Comparison of ENCODE assay signal across 8 mouse cellular contexts in genomic region chr7:92876538-92876937, GRCm38 (mm10). TPM values are rescaled to one million over a fixed set of nuclear protein-coding genes. Genes with fewer than 3 reads are reported as not detected.
DNase-seq lines count a peak whose midpoint lies in the region; ATAC-seq and TF ChIP-seq lines count a peak whose summit lies in the region.

No protein-coding gene starts in this region.

- H3K27ac ChIP-seq in MEL (ENCODE audit: control insufficient read depth, low read depth, low read length), result peak overlapping the region; percentile 81
- H3K27ac ChIP-seq in heart, postnatal 0 days (ENCODE audit: low read depth), result peak overlapping the region; percentile 57
- H3K27ac ChIP-seq in liver, postnatal 0 days (ENCODE audit: low read depth), result peak overlapping the region; percentile 23; the same call in 1 of the 2 replicates

- peak overlapping the region; percentile 77 to 93 for H3K4me3 ChIP-seq in MEL (ENCODE audit: control insufficient read depth in 1 of 2, insufficient read depth in 1 of 2, low read depth in 2 of 2, low read length in 2 of 2)
- peak overlapping the region; percentile 70 for H3K4me3 ChIP-seq in heart, postnatal 0 days (ENCODE audit: low read depth, low read length)
- H3K4me3 ChIP-seq in liver, postnatal 0 days (ENCODE audit: low read depth, low read length), result peak overlapping the region; percentile 63

- H3K27me3 ChIP-seq in MEL (ENCODE audit: control insufficient read depth in 1 of 2, insufficient read depth in 2 of 2, low read length in 2 of 2), result no peaks in the 10 kb centered on the region
- no peaks in the 10 kb centered on the region for H3K27me3 ChIP-seq in heart, postnatal 0 days (ENCODE audit: control insufficient read depth, insufficient read depth, low read length)
- H3K27me3 ChIP-seq in liver, postnatal 0 days (ENCODE audit: insufficient read depth, low read length), result no peaks in the 10 kb centered on the region

- H3K9me3 ChIP-seq in MEL (replicated peaks; ENCODE audit: insufficient read depth, low read length), result no peaks in the 10 kb centered on the region
- H3K9me3 ChIP-seq in heart, postnatal 0 days (replicated peaks; ENCODE audit: control insufficient read depth, low read length), result no peaks in the 10 kb centered on the region
- H3K9me3 ChIP-seq in liver, postnatal 0 days (ENCODE audit: low read length), result no peaks in the 10 kb centered on the region

- DNase-seq in CD4-positive, CD25-positive, alpha-beta regulatory T cell, adult 2 months (ENCODE audit: low read depth, low spot score), result peak; percentile 12
- DNase-seq in MEL (ENCODE audit: low read depth, low spot score), result peak; percentile 80
- DNase-seq in heart, postnatal 0 days (ENCODE audit: low spot score), result peak; percentile 9
- no peak for DNase-seq in liver, postnatal 0 days
- DNase-seq in urinary bladder, postnatal 36 days (ENCODE audit: low spot score in 2 of 2), result no peak
- no peak for DNase-seq in gastrocnemius, postnatal 10 days

- TF ChIP-seq POLR2A in MEL (IDR thresholded peaks at IDR 0.05; ENCODE audit: control insufficient read depth in 1 of 2, insufficient read depth in 1 of 2, low read depth in 1 of 2, low read length in 2 of 2, poor library complexity in 1 of 2), result peak in 1 of 2 experiments; percentile 54; a peak in 1 of 4 replicates

- no peak for TF ChIP-seq CTCF in MEL (IDR thresholded peaks at IDR 0.05 in 2 of 3, conservative IDR thresholded peaks at IDR 0.05 in 1 of 3; ENCODE audit: control insufficient read depth in 1 of 3, insufficient read depth in 1 of 3, low read depth in 2 of 3, low read length in 3 of 3, poor library complexity in 1 of 3, severe bottlenecking in 1 of 3)
- TF ChIP-seq CTCF in heart, postnatal 0 days (IDR thresholded peaks at IDR 0.05; ENCODE audit: low read depth), result no peak
- no peak for TF ChIP-seq CTCF in liver, postnatal 0 days (IDR thresholded peaks at IDR 0.05; ENCODE audit: low read depth)

- peak in 1 of 2 experiments; percentile 54; a peak in 1 of 4 replicates for TF ChIP-seq EP300 in MEL (IDR thresholded peaks at IDR 0.05; ENCODE audit: low read depth in 1 of 2, low read length in 2 of 2)
- no peak for TF ChIP-seq EP300 in heart, postnatal 0 days (IDR thresholded peaks at IDR 0.05; ENCODE audit: low read depth)
- no peak for TF ChIP-seq EP300 in liver, postnatal 0 days (IDR thresholded peaks at IDR 0.05; ENCODE audit: low read depth)

- peak overlapping the region; percentile 84 for H3K9ac ChIP-seq in MEL (ENCODE audit: control insufficient read depth, low read depth, low read length, poor library complexity, severe bottlenecking)
- H3K9ac ChIP-seq in heart, postnatal 0 days (replicated peaks; ENCODE audit: low read depth, low read length), result 0 out of 2 replicates have a peak overlapping the region, but pooled peaks have one; percentile 30
- H3K9ac ChIP-seq in liver, postnatal 0 days (replicated peaks), result peak overlapping the region; percentile 50

- peak overlapping the region; percentile 82 for H3K4me2 ChIP-seq in heart, postnatal 0 days (ENCODE audit: low read depth, low read length)
- H3K4me2 ChIP-seq in liver, postnatal 0 days (ENCODE audit: low read depth, low read length), result peak overlapping the region; percentile 73

- H3K36me3 ChIP-seq in MEL (ENCODE audit: control insufficient read depth in 1 of 2, insufficient read depth in 2 of 2, low read length in 2 of 2), result peaks cover 0 to 29% of the 10 kb centered on the region in 2 experiments; a peak in 2 of 4 replicates
- H3K36me3 ChIP-seq in heart, postnatal 0 days (replicated peaks; ENCODE audit: control insufficient read depth, insufficient read depth, low read length), result no peaks in the 10 kb centered on the region
- H3K36me3 ChIP-seq in liver, postnatal 0 days (replicated peaks; ENCODE audit: insufficient read depth, low read length), result no peaks in the 10 kb centered on the region; the same call in 1 of the 2 replicates

- 55% methylated on average over 7 of the region's 7 CpGs for WGBS in heart, postnatal 0 days
- WGBS in liver, postnatal 0 days (ENCODE audit: insufficient replicate concordance), result 26% methylated on average over 7 of the region's 7 CpGs

- peaks cover 2 to 14% of the 10 kb centered on the region in 2 experiments for H3K4me1 ChIP-seq in MEL (ENCODE audit: control insufficient read depth in 1 of 2, insufficient read depth in 2 of 2, low read length in 2 of 2)
- 0 out of 2 replicates have a peak, but pooled peaks cover 14% of the 10 kb centered on the region for H3K4me1 ChIP-seq in heart, postnatal 0 days (ENCODE audit: control insufficient read depth, insufficient read depth)
- H3K4me1 ChIP-seq in liver, postnatal 0 days (ENCODE audit: insufficient read depth), result peaks cover 31% of the 10 kb centered on the region

- H3K79me2 ChIP-seq in MEL (ENCODE audit: control insufficient read depth, insufficient read depth, low read length, poor library complexity), result peaks cover 15% of the 10 kb centered on the region

- TF ChIP-seq RAD21 in MEL (IDR thresholded peaks at IDR 0.05; ENCODE audit: low read depth, low read length), result no peak

- ATAC-seq in CD4-positive, CD25-positive, alpha-beta regulatory T cell, adult 4 months, result no peak
- ATAC-seq in heart, postnatal 0 days (ENCODE audit: insufficient read depth, low read depth), result no peak
- ATAC-seq in liver, postnatal 0 days, result no peak
- no peak for ATAC-seq in megakaryocyte-erythroid progenitor cell, adult 5-6 weeks (replicated peaks; ENCODE audit: low FRiP score, low TSS enrichment, poor library complexity, severe bottlenecking)

TF ChIP-seq in MEL, 35 proteins besides CTCF, POLR2A, EP300 and RAD21:
- TF ChIP-seq ETS1 (IDR thresholded peaks at IDR 0.05; ENCODE audit: low read depth, low read length) (peak; percentile 22; the same call in 1 of the 2 replicates), MYC (IDR thresholded peaks at IDR 0.05; ENCODE audit: low read depth, low read length) (0 out of 2 replicates have a peak, but pooled peaks have one; percentile 58), MXI1 (IDR thresholded peaks at IDR 0.05; ENCODE audit: low read depth, low read length) (peak; percentile 39; the same call in 1 of the 2 replicates), HCFC1 (IDR thresholded peaks at IDR 0.05; ENCODE audit: low read depth, low read length) (0 out of 2 replicates have a peak, but pooled peaks have one; percentile 26), GATA1 (IDR thresholded peaks at IDR 0.05; ENCODE audit: low read depth, low read length) (no peak), ELF1 (IDR thresholded peaks at IDR 0.05; ENCODE audit: low read depth, low read length) (no peak), E2F4 (IDR thresholded peaks at IDR 0.05; ENCODE audit: borderline replicate concordance, low read depth, low read length) (no peak), USF2 (IDR thresholded peaks at IDR 0.05; ENCODE audit: borderline replicate concordance in 1 of 2, insufficient read depth in 1 of 2, low read depth in 1 of 2, low read length in 2 of 2) (no peak), ZNF384 (IDR thresholded peaks at IDR 0.05; ENCODE audit: low read depth, low read length) (peak; percentile 54; the same call in 1 of the 2 replicates), TBP (IDR thresholded peaks at IDR 0.05; ENCODE audit: low read depth, low read length) (peak; percentile 65; the same call in 1 of the 2 replicates), NELFE (IDR thresholded peaks at IDR 0.05; ENCODE audit: low read depth, low read length) (peak; percentile 48; the same call in 1 of the 2 replicates), SIN3A (IDR thresholded peaks at IDR 0.05; ENCODE audit: low read length) (peak; percentile 38), SMC3 (IDR thresholded peaks at IDR 0.05; ENCODE audit: low read depth, low read length) (no peak)

RNA-seq across cellular contexts. Expression of gene Prcp, which starts 2.3 kb away (rescaled TPM):
- 10 to 100 TPM; 29.3 to 31.2 TPM for polyA plus RNA-seq in CD4-positive, CD25-positive, alpha-beta regulatory T cell, adult 4 months (2017; shearing (Covaris generic))
- total RNA-seq in MEL (2012; rRNA removed), result 41.6 and 48.4 TPM in 2 replicates
- 10 to 100 TPM in 1 of 2 experiments, not detected in 1; 40.3 TPM for polyA plus RNA-seq in MEL (2012; ENCODE audit: insufficient read depth in 1 of 2, insufficient read length in 2 of 2, low read depth in 1 of 2, low replicate concordance in 2 of 2, missing spikeins in 1 of 2)
- 33.7 and 44.8 TPM in 2 replicates for total RNA-seq in heart, postnatal 0 days (2014; rRNA removed; ENCODE audit: low replicate concordance)
- 18.3 and 18.6 TPM in 2 replicates for polyA plus RNA-seq in heart, postnatal 0 days (2015; fragmentation: Nextera tagmentation; extraction: Ambion mirVana)
- 10.2 and 11.5 TPM in 2 replicates for polyA plus RNA-seq in liver, postnatal 0 days (2015; fragmentation: Nextera tagmentation; extraction: Ambion mirVana)
- total RNA-seq in megakaryocyte-erythroid progenitor cell, adult 5-6 weeks (2014; fragmentation: Nextera tagmentation), result 66.5 and 85.8 TPM in 2 replicates
- 44.4 and 50.3 TPM in 2 replicates for total RNA-seq in megakaryocyte-erythroid progenitor cell, adult 5-6 weeks (2017)
- 10 to 100 TPM; 22.4 to 30.9 TPM for total RNA-seq in gastrocnemius, postnatal 10 days (2021)

RNA-seq across cellular contexts. Expression of gene Ddias, which starts 2.5 kb away (rescaled TPM):
- polyA plus RNA-seq in CD4-positive, CD25-positive, alpha-beta regulatory T cell, adult 4 months (2017; shearing (Covaris generic)), result 1 to 10 TPM; 2.9 to 4.7 TPM
- total RNA-seq in MEL (2012; rRNA removed), result 17.8 and 23.5 TPM in 2 replicates
- polyA plus RNA-seq in MEL (2012; ENCODE audit: insufficient read depth in 1 of 2, insufficient read length in 2 of 2, low read depth in 1 of 2, low replicate concordance in 2 of 2, missing spikeins in 1 of 2), result 10 to 100 TPM in 1 of 2 experiments, not detected in 1; 19.9 TPM
- total RNA-seq in heart, postnatal 0 days (2014; rRNA removed; ENCODE audit: low replicate concordance), result 3.5 and 7.5 TPM in 2 replicates
- 3.1 and 3.4 TPM in 2 replicates for polyA plus RNA-seq in heart, postnatal 0 days (2015; fragmentation: Nextera tagmentation; extraction: Ambion mirVana)
- 3.7 and 3.9 TPM in 2 replicates for polyA plus RNA-seq in liver, postnatal 0 days (2015; fragmentation: Nextera tagmentation; extraction: Ambion mirVana)
- total RNA-seq in megakaryocyte-erythroid progenitor cell, adult 5-6 weeks (2014; fragmentation: Nextera tagmentation), result 22.1 and 22.7 TPM in 2 replicates
- total RNA-seq in megakaryocyte-erythroid progenitor cell, adult 5-6 weeks (2017), result 25.2 and 25.9 TPM in 2 replicates
- total RNA-seq in gastrocnemius, postnatal 10 days (2021), result 1 to 10 TPM in 1 of 2 experiments, under 1 TPM in 1; 0.82 to 1.4 TPM

Comparison
In these comparisons a context has a peak if more than half of its experiments do, and no peak if none do; other contexts are left out.
1. DNase-seq: peak in CD4-positive, CD25-positive, alpha-beta regulatory T cell, adult 2 months (single experiment), MEL (single experiment) and heart, postnatal 0 days (single experiment); none in liver, postnatal 0 days (single experiment), urinary bladder, postnatal 36 days (0 of 2) and gastrocnemius, postnatal 10 days (single experiment).
2. H3K27ac ChIP-seq: peak in every context shown above with its lines; median percentile 81 in MEL; 57 in heart, postnatal 0 days; 23 in liver, postnatal 0 days.
3. H3K9ac ChIP-seq: peak in every context shown above with its lines; median percentile 84 in MEL; 50 in liver, postnatal 0 days; 30 in heart, postnatal 0 days.
4. Peak in every context shown above with its lines, with median percentiles within 50 percentile points of each other: H3K4me3 ChIP-seq.